Mouse (Mus musculus): Measurements from ENCODE around the gene Vps53. TPM values are rescaled to one million over a fixed set of nuclear protein-coding genes. Genes with fewer than 3 reads are reported as not detected.

Vps53 gene
- polyA plus RNA-seq, 1 experiment from 2014 or later, result 36.5 TPM

DNA sequence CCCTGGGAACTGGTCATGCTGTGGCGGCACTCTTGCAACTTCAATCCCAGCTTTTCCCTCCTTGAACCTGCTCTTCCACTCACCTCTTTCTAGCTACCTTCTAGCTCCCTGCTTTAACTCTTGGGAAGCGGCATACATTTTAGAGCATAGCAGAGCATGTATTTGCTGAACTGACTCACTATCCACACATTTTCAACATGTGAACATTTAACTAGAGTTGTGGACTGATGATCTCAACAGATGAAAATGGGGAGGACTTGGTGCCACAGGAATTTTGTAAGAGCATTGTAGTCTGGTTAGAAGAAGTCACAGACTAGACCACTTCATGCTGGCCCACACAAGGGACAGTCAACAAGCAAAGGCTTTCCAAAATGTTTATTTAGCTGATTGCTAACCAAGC, 21.1 kb downstream of the Vps53 start:
- Histone ChIP-seq H3K4me3 (no peak overlapping the region), H3K27ac (replicated peaks) (no peak overlapping the region), H3K27me3 (ENCODE audit: low read depth, poor library complexity, severe bottlenecking) (no peaks in the 10 kb centered on the region), H3K9me3 (replicated peaks) (no peaks in the 10 kb centered on the region), H3K36me3 (peaks cover 58% of the 10 kb centered on the region), H3K4me1 (no peaks in the 10 kb centered on the region)
- WGBS, result 96% methylated on average over 2 of the region's 2 CpGs
- DNase-seq (ENCODE audit: low spot score), result no peak

DNA sequence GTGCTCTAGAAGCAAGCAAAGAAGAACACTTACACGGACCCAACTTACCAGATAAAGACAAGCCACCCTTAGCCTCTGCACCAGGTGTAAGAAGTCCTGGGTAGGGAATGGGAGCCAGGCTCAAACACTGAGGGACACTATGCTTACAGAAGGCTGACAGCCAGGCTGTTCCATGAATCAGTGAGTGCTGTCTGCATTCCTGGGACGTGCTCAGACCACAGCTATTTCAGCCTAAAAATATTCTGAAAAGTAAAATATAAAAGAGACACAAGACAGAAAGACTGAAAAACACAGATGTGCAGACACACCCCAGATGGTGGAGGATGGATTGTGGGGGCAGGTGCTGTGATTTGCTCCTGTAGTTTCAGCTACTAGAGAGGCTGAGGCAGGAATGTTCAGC, 24.6 kb downstream of the Vps53 start:
- Histone ChIP-seq H3K9me3 (replicated peaks) (no peaks in the 10 kb centered on the region), H3K36me3 (peaks cover 34% of the 10 kb centered on the region), H3K4me3 (no peak overlapping the region), H3K27me3 (ENCODE audit: low read depth, poor library complexity, severe bottlenecking) (no peaks in the 10 kb centered on the region), H3K27ac (replicated peaks) (no peak overlapping the region), H3K4me1 (no peaks in the 10 kb centered on the region)
- 91% methylated on average over 2 of the region's 2 CpGs for WGBS
- DNase-seq (ENCODE audit: low spot score), result no peak

DNA sequence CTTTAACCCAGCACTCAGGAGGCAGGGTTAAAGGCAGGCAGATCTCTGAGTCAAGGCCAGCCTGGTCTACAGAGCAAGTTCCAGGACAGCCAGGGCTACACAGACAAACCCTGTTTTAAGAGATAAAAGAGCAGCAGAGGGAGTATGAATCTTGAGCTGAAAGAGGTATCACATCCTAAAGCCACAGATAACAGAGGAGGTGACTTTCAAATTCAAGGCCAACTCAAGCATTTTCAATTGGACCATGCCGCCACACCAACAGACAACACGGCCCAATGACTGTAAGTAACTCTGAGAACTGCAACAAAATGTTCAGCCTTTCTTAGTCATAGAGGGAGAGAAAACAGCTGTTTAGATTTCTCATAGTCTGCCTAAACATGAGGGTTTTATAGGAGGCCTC, 25.2 kb downstream of the Vps53 start:
- 92% methylated on average over 2 of the region's 2 CpGs for WGBS
- Histone ChIP-seq H3K27me3 (ENCODE audit: low read depth, poor library complexity, severe bottlenecking) (no peaks in the 10 kb centered on the region), H3K4me1 (no peaks in the 10 kb centered on the region), H3K4me3 (no peak overlapping the region), H3K27ac (replicated peaks) (no peak overlapping the region), H3K36me3 (peaks cover 27% of the 10 kb centered on the region), H3K9me3 (replicated peaks) (no peaks in the 10 kb centered on the region)
- no peak for DNase-seq (ENCODE audit: low spot score)

DNA sequence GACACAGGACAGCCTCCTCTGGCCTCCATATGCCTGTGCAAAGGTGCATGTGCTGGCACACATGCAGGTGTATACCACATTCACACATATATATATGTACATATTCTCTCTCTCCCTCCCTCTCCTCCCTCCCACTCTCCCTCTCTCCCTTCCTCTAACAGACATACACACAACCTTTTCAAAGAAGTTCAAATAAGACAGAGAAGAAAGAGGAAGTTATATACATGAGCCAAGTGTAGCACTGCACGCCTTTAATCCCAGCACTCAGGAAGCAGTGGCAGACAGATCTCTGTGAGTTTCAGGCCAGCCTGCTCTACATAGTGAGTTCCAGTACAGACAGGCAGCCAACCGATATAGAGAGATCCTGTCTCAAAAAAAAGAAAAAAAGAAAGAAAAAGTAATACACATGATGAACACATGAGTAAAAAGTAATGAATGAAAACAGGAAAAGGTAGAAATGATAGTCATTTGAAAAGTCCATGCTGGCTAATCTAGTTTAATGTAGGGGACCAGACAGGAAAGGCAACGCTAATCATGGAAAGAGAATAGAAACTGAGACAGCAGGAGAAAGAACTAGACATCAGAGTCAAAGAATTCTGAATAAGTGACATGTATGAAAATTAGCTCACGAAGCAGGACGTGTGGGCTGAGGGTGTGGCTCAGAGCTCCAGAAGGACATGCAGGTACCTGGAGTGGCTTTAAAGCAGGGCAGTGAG, 26.1 kb downstream of the Vps53 start:
- no peak for DNase-seq (ENCODE audit: low spot score)
- H3K27me3 ChIP-seq (ENCODE audit: low read depth, poor library complexity, severe bottlenecking), result no peaks in the 10 kb centered on the region
- no peak overlapping the region for H3K27ac ChIP-seq (replicated peaks)
- H3K9me3 ChIP-seq (replicated peaks), result no peaks in the 10 kb centered on the region
- no peak overlapping the region for H3K4me3 ChIP-seq
- peaks cover 25% of the 10 kb centered on the region for H3K36me3 ChIP-seq
- H3K4me1 ChIP-seq, result peaks cover 7% of the 10 kb centered on the region
- 88% methylated on average over 5 of the region's 5 CpGs for WGBS

DNA sequence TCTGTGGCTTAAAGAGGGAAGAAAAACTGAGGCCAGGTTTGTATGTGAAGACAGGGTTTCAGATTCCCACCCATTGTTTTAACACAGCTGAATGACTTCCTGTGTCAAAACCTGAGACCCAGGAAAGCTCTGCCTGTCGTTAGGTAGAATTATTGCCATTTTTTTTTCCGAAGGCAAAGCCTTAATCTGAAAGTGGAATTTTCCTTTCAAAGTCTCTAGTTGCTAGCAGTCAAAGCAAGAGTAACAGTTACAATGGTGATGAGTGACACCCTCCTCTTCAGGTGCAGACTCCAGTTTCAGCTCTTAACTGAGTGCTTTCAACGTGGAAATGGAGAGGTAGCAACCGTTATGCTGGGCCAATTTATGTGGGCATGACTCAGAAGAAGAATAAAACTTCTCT, 28.5 kb downstream of the Vps53 start:
- WGBS, result 80% methylated on average over 4 of the region's 4 CpGs
- no peaks in the 10 kb centered on the region for H3K9me3 ChIP-seq (replicated peaks)
- H3K27ac ChIP-seq (replicated peaks), result no peak overlapping the region

DNA sequence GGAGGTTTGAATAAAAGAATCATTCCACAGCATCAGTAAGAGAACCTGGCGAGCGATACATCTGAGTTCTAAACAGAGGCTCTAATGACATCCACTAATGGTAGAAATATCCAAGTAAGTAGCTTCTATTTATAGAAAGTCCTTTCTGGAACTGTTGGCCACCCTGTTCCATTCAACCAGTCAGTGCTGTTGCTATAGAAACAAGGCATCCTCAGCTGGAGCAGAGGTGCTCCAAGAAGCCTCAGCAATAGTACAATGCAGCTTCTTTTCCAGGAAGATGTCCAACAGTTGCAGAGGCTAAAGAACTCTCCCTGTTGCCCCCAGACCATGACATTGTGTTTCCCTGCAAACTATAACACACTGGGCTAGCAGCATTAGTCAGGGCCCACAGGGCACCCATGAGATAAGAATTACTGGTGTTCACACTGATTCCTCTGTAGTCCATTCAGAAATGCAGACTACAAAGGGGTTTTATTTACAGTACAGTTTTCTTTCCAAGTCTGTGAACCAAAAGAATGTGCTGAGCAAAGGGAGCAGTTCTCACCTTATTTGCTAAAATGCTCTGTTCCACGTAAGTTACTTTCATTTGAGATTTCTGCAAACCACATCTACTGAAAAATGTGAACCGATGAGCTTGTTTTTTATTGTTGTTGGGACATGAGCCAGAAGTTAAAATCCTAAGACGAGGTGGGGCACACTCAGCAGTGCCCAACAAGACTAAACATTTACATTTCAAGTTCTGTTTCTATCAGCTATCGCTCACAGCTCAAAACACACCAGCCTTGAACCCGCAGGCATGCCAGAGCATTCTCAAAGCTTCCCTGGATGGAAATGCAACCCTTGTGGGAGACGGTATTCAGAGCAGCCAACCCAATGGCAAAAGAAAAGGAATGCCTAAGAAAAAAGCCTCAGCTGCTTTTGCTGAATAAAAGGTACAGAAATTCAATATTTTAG, 31.1 kb downstream of the Vps53 start:
- DNase-seq (ENCODE audit: low spot score), result no peak
- no peaks in the 10 kb centered on the region for H3K27me3 ChIP-seq (ENCODE audit: low read depth, poor library complexity, severe bottlenecking)
- 92% methylated on average over 8 of the region's 8 CpGs for WGBS
- peaks cover 13% of the 10 kb centered on the region for H3K4me1 ChIP-seq
- H3K36me3 ChIP-seq, result peaks cover 8% of the 10 kb centered on the region; the same call in 1 of the 2 replicates
- H3K4me3 ChIP-seq, result no peak overlapping the region
- no peaks in the 10 kb centered on the region for H3K9me3 ChIP-seq (replicated peaks)
- H3K27ac ChIP-seq (replicated peaks), result no peak overlapping the region

More for the DNA sequence above, 28.5 kb downstream of the Vps53 start:
- H3K4me3 ChIP-seq, result no peak overlapping the region
- H3K27me3 ChIP-seq (ENCODE audit: low read depth, poor library complexity, severe bottlenecking), result no peaks in the 10 kb centered on the region
- peaks cover 13% of the 10 kb centered on the region for H3K36me3 ChIP-seq
- H3K4me1 ChIP-seq, result peaks cover 13% of the 10 kb centered on the region
- no peak for DNase-seq (ENCODE audit: low spot score)

DNA sequence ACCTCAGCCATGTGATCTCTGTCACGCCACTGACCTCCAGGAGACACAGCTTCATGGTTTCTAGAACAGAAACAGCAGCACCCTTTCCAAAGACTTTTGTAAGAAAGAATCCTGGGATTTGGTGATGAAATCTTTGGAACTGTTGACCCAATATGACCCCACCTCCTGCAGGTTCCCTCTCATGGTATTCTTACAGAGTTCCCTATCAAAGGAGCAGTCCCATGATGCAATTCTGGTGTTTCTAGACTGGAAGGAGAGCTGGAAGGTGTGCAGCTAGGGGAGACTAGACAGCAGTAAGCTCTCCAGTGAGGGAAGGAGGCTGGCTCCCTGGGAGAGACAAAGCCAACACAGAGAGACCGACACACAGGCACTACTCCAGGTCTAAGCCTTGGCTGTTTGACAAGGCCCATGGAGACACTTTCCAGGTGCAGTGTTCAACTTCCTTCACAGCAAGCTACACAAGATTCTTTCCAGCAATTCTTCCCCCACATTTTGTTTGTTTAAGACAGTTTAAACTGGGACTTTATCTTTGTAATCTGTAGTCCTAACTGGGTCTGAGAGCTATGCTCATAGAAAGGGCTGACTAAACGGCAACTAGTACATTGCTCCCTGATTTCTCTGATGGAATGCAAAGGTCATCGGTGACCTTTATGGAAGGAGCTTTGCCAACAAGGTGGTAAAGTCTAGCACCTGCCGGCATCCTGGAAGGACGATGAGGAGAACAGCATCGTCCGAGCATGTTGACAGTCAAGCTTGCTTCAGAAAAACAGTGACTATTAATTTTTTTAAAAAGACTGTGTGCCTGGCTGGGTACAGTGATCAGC, 33.0 kb downstream of the Vps53 start:
- Histone ChIP-seq H3K9me3 (replicated peaks) (no peaks in the 10 kb centered on the region), H3K27me3 (ENCODE audit: low read depth, poor library complexity, severe bottlenecking) (no peaks in the 10 kb centered on the region), H3K27ac (replicated peaks) (no peak overlapping the region), H3K4me1 (peaks cover 13% of the 10 kb centered on the region), H3K4me3 (no peak overlapping the region), H3K36me3 (peaks cover 9% of the 10 kb centered on the region; the same call in 1 of the 2 replicates)
- WGBS, result 86% methylated on average over 8 of the region's 8 CpGs
- DNase-seq (ENCODE audit: low spot score), result no peak

DNA sequence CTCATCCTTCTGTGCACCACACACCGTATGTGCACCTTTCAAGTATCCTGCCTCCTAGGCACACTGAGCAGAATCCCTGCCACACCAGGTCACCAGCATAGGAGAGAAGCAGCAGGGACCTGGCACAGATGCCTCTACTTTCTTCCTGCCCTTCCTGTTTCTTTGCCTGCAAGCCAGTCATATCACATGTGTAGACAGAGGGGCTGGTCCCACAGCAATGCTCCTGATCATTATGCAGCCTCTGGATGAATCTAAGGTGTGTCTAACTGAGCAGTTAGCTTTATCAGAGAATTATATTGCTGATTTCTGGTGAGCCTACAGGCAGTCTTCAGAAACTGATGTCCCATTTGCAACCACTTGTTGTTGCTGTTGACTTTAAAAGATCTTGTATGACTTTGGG, 34.3 kb downstream of the Vps53 start:
- Histone ChIP-seq H3K27ac (replicated peaks) (no peak overlapping the region), H3K9me3 (replicated peaks) (no peaks in the 10 kb centered on the region), H3K36me3 (peaks cover 9% of the 10 kb centered on the region; the same call in 1 of the 2 replicates), H3K27me3 (ENCODE audit: low read depth, poor library complexity, severe bottlenecking) (no peaks in the 10 kb centered on the region), H3K4me1 (peaks cover 13% of the 10 kb centered on the region), H3K4me3 (no peak overlapping the region)
- WGBS, result 96% methylated on average over 1 of the region's 1 CpGs
- no peak for DNase-seq (ENCODE audit: low spot score)

DNA sequence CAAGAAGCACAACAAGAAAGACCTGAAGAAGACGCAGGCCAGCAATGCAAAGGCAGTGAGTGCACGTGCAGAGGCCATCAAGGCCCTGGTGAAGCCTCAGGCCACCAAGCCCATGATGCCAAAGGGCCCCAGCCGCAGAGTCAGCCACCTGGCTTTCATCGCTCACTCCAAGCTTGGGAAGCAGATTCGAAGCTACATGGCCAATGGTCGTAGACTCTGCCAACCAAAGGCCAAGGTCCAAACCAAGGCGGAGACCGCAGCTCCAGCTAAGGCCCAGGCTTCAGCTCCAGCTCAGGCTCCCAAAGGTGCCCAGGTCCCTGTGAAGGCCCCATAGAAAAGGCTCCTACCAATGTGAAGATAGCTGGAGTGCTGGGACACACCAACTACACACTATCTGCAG, 35.1 kb downstream of the Vps53 start:
- no peaks in the 10 kb centered on the region for H3K9me3 ChIP-seq (replicated peaks)
- no peak overlapping the region for H3K27ac ChIP-seq (replicated peaks)
- peaks cover 13% of the 10 kb centered on the region for H3K4me1 ChIP-seq
- DNase-seq (ENCODE audit: low spot score), result no peak
- H3K36me3 ChIP-seq, result peaks cover 9% of the 10 kb centered on the region; the same call in 1 of the 2 replicates
- H3K4me3 ChIP-seq, result no peak overlapping the region
- H3K27me3 ChIP-seq (ENCODE audit: low read depth, poor library complexity, severe bottlenecking), result no peaks in the 10 kb centered on the region
- 93% methylated on average over 8 of the region's 8 CpGs for WGBS

DNA sequence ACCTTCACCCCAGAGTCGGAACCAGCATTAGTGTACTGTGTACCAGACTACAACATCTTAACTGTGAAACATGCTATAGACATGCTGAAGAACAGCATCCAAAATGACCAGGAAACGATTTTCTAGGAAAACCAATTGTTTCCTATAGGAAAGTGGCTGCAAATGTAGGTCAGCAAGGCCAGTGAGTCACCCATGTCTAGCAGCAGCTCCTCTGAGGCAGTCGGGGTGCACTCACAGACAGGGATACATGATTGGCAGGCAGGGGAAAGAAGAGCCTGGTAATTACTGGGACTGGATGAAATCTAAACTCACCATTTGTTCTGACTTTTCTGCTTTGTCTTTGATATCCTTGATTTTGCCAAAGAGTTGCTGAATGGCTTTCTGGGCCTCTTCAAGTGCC, 41.5 kb downstream of the Vps53 start:
- WGBS, result 86% methylated on average over 3 of the region's 3 CpGs
- H3K36me3 ChIP-seq, result peaks cover 49% of the 10 kb centered on the region
- no peak for DNase-seq (ENCODE audit: low spot score)
- no peak overlapping the region for H3K4me3 ChIP-seq
- H3K27ac ChIP-seq (replicated peaks), result no peak overlapping the region
- no peaks in the 10 kb centered on the region for H3K9me3 ChIP-seq (replicated peaks)
- H3K4me1 ChIP-seq, result no peaks in the 10 kb centered on the region
- H3K27me3 ChIP-seq (ENCODE audit: low read depth, poor library complexity, severe bottlenecking), result no peaks in the 10 kb centered on the region

DNA sequence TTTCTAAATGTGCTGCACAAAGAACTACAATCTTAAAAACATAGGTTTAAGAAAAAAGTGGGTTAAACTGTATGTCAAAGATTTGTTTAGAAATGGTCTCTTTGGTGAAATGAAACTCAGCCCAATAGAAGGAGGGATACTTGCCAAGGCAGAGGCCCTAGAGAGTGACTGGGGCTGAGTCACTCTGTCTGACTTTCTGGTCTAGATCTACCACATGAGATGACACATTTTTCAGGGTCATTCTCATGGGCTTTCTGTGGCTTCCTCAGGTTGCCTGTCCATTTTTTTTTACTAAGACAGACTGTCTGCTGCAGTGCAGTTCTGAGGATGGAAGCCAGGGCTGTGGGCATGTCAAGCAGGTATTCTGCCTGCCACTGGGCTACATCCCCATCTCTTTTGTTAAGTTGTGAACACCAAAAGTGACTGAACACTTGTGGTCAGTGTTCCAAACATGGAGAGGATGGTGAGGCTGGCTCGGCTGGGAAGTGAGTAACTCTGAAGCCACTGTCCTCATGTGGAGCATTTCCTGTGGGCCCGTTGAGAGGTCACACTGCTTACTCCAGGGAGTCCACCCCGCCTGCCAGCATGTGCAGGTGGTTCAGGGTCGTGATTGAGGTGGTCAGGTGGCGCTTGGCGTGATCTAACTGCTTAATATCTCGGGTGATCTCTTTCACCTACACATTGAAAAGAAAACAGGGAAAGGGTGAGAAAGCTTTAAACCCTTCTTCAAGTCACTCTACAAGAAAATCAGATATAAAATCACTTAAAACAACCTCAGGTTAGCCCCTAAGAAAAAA, 43.6 kb downstream of the Vps53 start:
- no peak overlapping the region for H3K27ac ChIP-seq (replicated peaks)
- no peaks in the 10 kb centered on the region for H3K4me1 ChIP-seq
- H3K36me3 ChIP-seq, result peaks cover 58% of the 10 kb centered on the region

DNA sequence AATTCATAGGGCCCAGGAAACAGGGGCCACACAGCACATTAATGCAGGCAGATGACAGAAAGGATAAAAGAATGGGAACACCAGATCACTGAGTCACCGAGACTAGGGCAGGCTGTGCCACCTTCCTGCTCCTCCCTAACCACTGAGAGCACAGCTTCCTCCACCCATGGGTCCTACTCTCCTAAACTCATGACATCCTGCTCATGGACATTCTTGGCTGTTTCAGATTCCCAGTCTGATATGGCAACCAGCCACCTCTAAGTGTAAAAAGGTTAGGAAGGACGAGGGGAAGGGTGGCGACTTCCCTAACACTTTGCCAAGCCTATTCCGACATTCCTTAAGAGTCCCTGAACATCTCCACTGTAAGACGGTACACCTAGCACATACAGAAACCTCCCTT, 48.6 kb downstream of the Vps53 start:
- 85% methylated on average over 5 of the region's 5 CpGs for WGBS
- H3K27ac ChIP-seq (replicated peaks), result no peak overlapping the region
- H3K27me3 ChIP-seq (ENCODE audit: low read depth, poor library complexity, severe bottlenecking), result no peaks in the 10 kb centered on the region
- peaks cover 40% of the 10 kb centered on the region for H3K36me3 ChIP-seq
- H3K9me3 ChIP-seq (replicated peaks), result no peaks in the 10 kb centered on the region
- no peak overlapping the region for H3K4me3 ChIP-seq
- no peak for DNase-seq (ENCODE audit: low spot score)
- no peaks in the 10 kb centered on the region for H3K4me1 ChIP-seq

More for the DNA sequence above, 43.6 kb downstream of the Vps53 start:
- Histone ChIP-seq H3K27me3 (ENCODE audit: low read depth, poor library complexity, severe bottlenecking) (no peaks in the 10 kb centered on the region), H3K9me3 (replicated peaks) (no peaks in the 10 kb centered on the region), H3K4me3 (no peak overlapping the region)
- DNase-seq (ENCODE audit: low spot score), result no peak
- WGBS, result 88% methylated on average over 7 of the region's 7 CpGs

All from midbrain, embryonic 10.5 days (tissue).